Mouse (Mus musculus) heart, embryonic 14.5 days (tissue): ENCODE measurements at regions not wholly inside any gene's neighbourhood (a gene's known extent, or its start where the extent isn't known, plus 50 kb on each side); places are given as distances from the start of the nearest gene placed in this dataset.

Source experiments
- ATAC-seq: fragments of 200-750 bp; cut with Nextera tagmentation; 2 replicates; pipeline ENCODE4 v1.8.0; 2017; ENCODE audit warnings: low read depth, moderate TSS enrichment; ENCODE audit not compliant: insufficient number of reproducible peaks, insufficient read depth, low FRiP score
- H3K27ac ChIP-seq, 2 experiments: fragments of 200-500 bp in 1 of 2; fragments of 300-500 bp in 1 of 2; sonication (generic) in 1 of 2; replicated peaks in 1 of 2; 2 replicates each; pipeline ENCODE4 v1.5.1; 2012 to 2014; ENCODE audit warnings: low read depth in 2 of 2, low read length in 2 of 2, control low read depth in 1 of 2, mild to moderate bottlenecking in 1 of 2, mixed read lengths in 1 of 2; ENCODE audit not compliant: control insufficient read depth in 1 of 2, insufficient read depth in 1 of 2
- H3K27me3 ChIP-seq: fragments of 300-500 bp; sonication (generic); 2 replicates; pipeline ENCODE4 v1.6.1; 2014; ENCODE audit warnings: mild to moderate bottlenecking, low read length, control low read depth; ENCODE audit not compliant: control insufficient read depth, insufficient read depth
- H3K36me3 ChIP-seq: fragments of 300-500 bp; sonication (generic); 2 replicates; pipeline ENCODE4 v1.6.1; 2014; ENCODE audit warnings: mild to moderate bottlenecking, control low read depth, low read length, mixed read lengths; ENCODE audit not compliant: control insufficient read depth, insufficient read depth
- H3K4me1 ChIP-seq, 2 experiments: fragments of 200-500 bp in 1 of 2; fragments of 300-500 bp in 1 of 2; sonication (generic) in 1 of 2; 2 replicates each; pipeline ENCODE4 v1.6.1; 2012 to 2014; ENCODE audit warnings: low read length in 2 of 2, control low read depth in 1 of 2, mixed read lengths in 1 of 2; ENCODE audit not compliant: control insufficient read depth in 2 of 2, insufficient read depth in 2 of 2
- H3K4me2 ChIP-seq: fragments of 300-500 bp; sonication (generic); 2 replicates; pipeline ENCODE4 v1.6.1; 2014; ENCODE audit warnings: mild to moderate bottlenecking, low read length
- H3K4me3 ChIP-seq, 2 experiments: fragments of 200-500 bp in 1 of 2; fragments of 300-500 bp in 1 of 2; sonication (generic) in 1 of 2; 2 replicates each; pipeline ENCODE4 v1.5.1; 2012 to 2014; ENCODE audit warnings: low read length in 2 of 2, mild to moderate bottlenecking in 2 of 2, control low read depth in 1 of 2, low read depth in 1 of 2, moderate library complexity in 1 of 2; ENCODE audit not compliant: control insufficient read depth in 1 of 2, insufficient read depth in 1 of 2
- H3K9ac ChIP-seq: fragments of 300-500 bp; sonication (generic); 2 replicates; pipeline ENCODE4 v1.6.1; 2014; ENCODE audit warnings: mild to moderate bottlenecking, low read length
- H3K9me3 ChIP-seq: fragments of 300-500 bp; sonication (generic); 2 replicates; pipeline ENCODE4 v1.6.1; 2016; ENCODE audit warnings: low read length, control low read depth; ENCODE audit not compliant: control insufficient read depth
- WGBS: fragments of 180-500 bp; shearing (Covaris S2); extraction: QIAGEN DNeasy Blood & Tissue Kit; methylation state at CpG from one replicate; pipeline ENCODE4 v1.1.7; 2014; 5-methylcytosine and 5-hydroxymethylcytosine counted together

DNA sequence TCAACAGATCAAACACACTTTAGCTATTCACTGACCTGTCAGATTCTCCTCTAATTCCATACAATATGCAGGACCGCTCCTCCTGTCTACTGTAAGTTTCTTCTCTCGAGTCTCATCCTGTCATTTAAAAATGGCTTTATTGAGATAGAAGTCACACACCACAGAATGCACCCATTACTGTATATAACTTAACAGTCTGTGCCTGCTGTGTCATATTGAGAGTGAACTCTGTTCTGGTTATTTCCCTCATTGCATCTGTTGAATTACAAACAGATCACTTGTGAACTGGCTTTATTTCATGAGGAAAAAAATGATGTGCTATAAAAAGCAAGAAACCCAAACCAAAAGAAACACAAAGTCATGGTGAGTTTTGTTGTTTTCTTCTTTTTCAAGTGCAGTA, 198.2 kb downstream of the Kcnrg start:
- WGBS: 83% methylated on average over 2 of the region's 2 CpGs
- H3K4me3 ChIP-seq: no peak overlapping the region
- H3K27ac ChIP-seq: no peak overlapping the region
- no peak for ATAC-seq
- H3K27me3 ChIP-seq: no peaks in the 10 kb centered on the region
- no peak overlapping the region for H3K9ac ChIP-seq
- no peak overlapping the region for H3K4me2 ChIP-seq
- H3K4me1 ChIP-seq: peaks cover 3 to 10% of the 10 kb centered on the region in 2 experiments
- no peaks in the 10 kb centered on the region for H3K9me3 ChIP-seq
- H3K36me3 ChIP-seq: no peaks in the 10 kb centered on the region

DNA sequence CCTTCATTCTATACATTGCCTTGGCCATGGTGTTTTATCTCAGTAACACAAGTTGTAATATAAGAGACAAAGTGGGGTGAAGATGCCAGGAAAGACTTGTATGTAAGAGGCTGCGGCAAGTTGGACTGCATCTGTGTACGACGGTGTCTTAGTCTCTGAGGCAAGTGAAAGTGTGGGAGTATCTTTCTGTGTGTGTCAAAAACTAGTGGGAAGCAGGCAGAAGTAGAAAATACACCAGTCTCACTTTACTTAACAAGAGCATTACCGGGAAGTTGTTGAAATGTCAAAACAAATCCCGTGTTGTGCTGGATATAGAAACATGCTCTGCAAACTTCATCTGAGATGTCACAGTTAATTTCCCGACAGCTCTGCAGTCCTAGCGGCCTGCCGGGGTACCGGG, 200.9 kb downstream of the Kcnrg start:
- 58% methylated on average over 9 of the region's 9 CpGs for WGBS
- Histone ChIP-seq H3K27me3 (no peaks in the 10 kb centered on the region), H3K9ac (no peak overlapping the region), H3K4me3 (no peak overlapping the region), H3K36me3 (no peaks in the 10 kb centered on the region), H3K9me3 (no peaks in the 10 kb centered on the region), H3K27ac (no peak overlapping the region), H3K4me2 (no peak overlapping the region), H3K4me1 (peaks cover 5 to 10% of the 10 kb centered on the region in 2 experiments)
- no peak for ATAC-seq

DNA sequence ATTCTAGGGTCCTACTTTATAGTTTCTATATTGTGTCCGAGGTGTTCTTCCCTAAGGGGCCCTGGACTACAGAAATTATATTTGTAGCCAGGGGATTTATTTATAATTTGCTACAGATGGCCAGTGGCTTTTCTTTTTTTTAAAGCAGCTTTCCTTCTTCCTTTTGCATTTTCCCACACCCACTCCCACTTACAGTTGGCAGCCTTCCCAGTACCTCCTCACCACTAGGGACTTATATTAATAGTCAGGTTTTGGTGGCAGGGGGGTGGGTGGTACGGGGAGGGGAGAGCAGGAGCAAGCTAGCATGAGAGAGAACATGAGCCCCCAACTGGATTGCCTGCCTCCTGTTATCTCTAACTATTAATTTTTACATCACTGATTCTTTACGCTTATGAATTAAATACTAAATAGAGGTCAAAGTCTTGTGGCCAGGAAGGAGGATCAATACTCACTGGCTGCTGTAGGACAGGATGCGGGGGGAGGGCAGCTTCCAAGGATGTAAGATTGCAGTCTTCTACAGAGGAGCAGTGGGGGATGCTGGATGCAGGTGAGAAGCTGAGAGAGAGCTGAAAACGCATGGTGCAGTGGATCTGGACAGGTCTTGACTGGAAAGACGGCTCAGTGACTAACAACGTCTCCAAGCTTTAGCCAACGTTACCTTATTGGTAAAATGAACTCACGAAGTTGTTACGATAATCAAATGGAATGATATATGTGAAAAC, 202.6 kb downstream of the Kcnrg start:
- Histone ChIP-seq H3K9me3 (no peaks in the 10 kb centered on the region), H3K27me3 (no peaks in the 10 kb centered on the region), H3K4me1 (peaks cover 5 to 10% of the 10 kb centered on the region in 2 experiments), H3K4me2 (no peak overlapping the region), H3K36me3 (no peaks in the 10 kb centered on the region), H3K4me3 (no peak overlapping the region), H3K27ac (no peak overlapping the region), H3K9ac (no peak overlapping the region)
- WGBS: 61% methylated on average over 10 of the region's 10 CpGs
- no peak for ATAC-seq

DNA sequence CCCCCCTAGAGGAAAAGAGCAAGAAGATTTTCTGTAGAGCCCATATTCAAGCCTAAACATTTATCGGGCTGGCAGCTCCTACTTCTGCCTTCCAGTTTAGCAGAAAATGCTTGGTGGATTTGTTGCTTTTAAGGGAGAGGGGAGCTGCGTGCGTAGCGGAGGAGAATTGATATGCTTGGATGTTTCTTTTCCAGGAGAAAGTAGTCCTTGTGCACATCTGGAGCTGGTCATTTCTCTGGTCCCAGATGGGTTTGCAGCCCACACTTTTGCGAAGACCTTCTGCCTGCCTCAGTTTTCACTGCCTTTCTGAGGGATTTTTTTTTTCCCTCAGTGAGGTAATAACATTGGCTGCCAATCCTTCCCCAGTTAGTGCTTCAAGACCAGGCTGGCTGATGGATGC, 203.6 kb downstream of the Kcnrg start:
- H3K27ac ChIP-seq: no peak overlapping the region
- H3K4me2 ChIP-seq: no peak overlapping the region

DNA sequence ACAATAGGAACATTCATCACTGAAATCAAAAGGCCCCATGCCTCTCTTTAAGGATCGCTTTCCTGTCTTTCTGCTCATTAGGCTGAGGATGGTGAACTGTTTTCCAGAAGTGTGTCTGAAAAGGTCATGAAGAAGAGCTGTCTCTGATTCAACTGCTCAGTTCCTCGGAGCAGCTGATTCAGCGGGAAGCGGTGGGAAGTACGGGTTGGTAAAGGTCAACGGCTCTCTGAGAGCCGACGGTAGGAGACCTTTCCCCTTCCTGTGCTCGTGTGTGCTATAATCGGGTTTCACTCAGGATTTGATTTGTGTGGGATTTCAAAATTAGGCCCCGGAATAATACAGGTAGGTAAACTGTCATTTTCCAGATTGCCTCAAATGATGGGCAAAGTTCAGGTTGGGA, 210.5 kb downstream of the Kcnrg start:
- 69% methylated on average over 11 of the region's 11 CpGs for WGBS
- Histone ChIP-seq H3K4me1 (no peaks in the 10 kb centered on the region; a peak in 1 of 4 replicates), H3K9me3 (no peaks in the 10 kb centered on the region), H3K9ac (no peak overlapping the region), H3K36me3 (no peaks in the 10 kb centered on the region), H3K4me3 (no peak overlapping the region), H3K4me2 (no peak overlapping the region), H3K27me3 (no peaks in the 10 kb centered on the region), H3K27ac (no peak overlapping the region)
- ATAC-seq: no peak

More for the DNA sequence above, 203.6 kb downstream of the Kcnrg start:
- Histone ChIP-seq H3K27me3 (no peaks in the 10 kb centered on the region), H3K4me1 (peaks cover 5 to 10% of the 10 kb centered on the region in 2 experiments), H3K36me3 (no peaks in the 10 kb centered on the region), H3K4me3 (no peak overlapping the region), H3K9ac (no peak overlapping the region), H3K9me3 (no peaks in the 10 kb centered on the region)
- no peak for ATAC-seq
- WGBS: 60% methylated on average over 5 of the region's 5 CpGs

DNA sequence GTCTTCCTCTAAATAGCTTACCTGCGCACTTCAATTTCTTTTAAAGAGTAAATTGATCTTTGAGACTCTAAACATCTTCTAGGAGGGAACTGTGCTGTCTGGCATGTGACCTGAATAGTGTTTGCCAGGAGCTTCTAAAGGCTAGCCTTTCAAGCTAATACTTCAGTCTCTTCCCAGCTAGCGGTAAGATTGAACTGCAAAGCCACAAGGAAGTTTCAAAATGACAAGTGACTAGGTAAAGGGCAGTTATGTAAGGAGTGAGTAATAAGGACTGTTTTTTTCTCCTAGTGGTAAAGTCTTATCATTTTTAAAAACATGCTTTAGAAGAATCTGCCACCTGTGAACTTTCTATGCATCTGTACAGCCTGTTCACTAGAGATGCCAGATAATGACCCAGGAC, 211.1 kb downstream of the Kcnrg start:
- no peaks in the 10 kb centered on the region for H3K36me3 ChIP-seq
- ATAC-seq: no peak
- no peak overlapping the region for H3K4me3 ChIP-seq
- no peak overlapping the region for H3K27ac ChIP-seq
- no peaks in the 10 kb centered on the region; a peak in 1 of 4 replicates for H3K4me1 ChIP-seq
- no peak overlapping the region for H3K9ac ChIP-seq
- no peak overlapping the region for H3K4me2 ChIP-seq
- no peaks in the 10 kb centered on the region for H3K9me3 ChIP-seq
- H3K27me3 ChIP-seq: no peaks in the 10 kb centered on the region
- 91% methylated on average over 2 of the region's 2 CpGs for WGBS

DNA sequence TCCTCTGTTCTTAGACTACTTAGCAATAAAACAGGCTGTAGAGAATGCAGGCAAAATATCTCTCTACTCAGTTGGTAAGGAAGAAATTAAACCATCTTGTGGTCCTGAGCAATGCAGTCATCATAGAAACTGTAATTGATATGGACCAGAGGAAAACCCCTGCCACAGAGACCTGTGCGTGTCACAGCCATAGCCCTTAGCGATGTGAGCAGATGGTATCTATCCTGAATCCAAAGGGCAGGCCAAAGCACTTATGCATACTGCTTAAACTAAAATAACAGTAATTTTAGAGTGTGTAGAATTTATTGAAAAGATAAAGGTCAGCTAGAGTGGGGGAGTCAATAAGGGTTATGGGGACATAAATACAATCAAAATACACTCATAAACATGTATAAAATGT, 212.0 kb downstream of the Kcnrg start:
- ATAC-seq: no peak
- no peak overlapping the region for H3K27ac ChIP-seq
- H3K36me3 ChIP-seq: no peaks in the 10 kb centered on the region
- H3K9ac ChIP-seq: no peak overlapping the region
- WGBS: 80% methylated on average over 2 of the region's 2 CpGs
- no peak overlapping the region for H3K4me2 ChIP-seq
- H3K4me1 ChIP-seq: no peaks in the 10 kb centered on the region; a peak in 1 of 4 replicates
- H3K9me3 ChIP-seq: no peaks in the 10 kb centered on the region
- H3K4me3 ChIP-seq: no peak overlapping the region
- H3K27me3 ChIP-seq: no peaks in the 10 kb centered on the region
